Mouse (Mus musculus) frontal cortex, postnatal 25 days (tissue): ENCODE results near the gene Kank1.

ENCODE experiments used
- DNase-seq, 2 experiments: peaks; one replicate each; pipeline ENCODE4 v3.0.0; 2022; ENCODE audit warnings: low spot score in 2 of 2

Kank1 gene

DNA sequence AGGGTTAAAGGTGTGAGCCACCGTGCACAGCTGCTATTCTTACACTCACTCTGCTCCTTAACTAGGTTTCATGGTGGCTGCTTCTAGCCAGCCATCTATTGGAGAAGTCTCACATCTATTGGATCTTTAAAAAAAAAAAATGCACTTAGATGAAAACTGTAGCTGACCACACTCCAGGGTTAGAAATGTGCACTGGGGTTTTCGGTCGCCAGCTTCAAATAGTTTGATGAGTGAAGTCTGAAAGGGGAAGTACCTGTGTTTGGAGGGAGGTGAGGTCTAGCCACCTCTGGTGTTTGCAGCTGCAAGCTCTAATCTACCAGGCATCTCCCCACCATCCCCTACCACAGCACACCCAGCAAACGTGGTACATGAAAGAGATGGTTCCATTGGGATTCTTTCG is 74.2 kb downstream of the Kank1 start:
- no peak for DNase-seq

DNA sequence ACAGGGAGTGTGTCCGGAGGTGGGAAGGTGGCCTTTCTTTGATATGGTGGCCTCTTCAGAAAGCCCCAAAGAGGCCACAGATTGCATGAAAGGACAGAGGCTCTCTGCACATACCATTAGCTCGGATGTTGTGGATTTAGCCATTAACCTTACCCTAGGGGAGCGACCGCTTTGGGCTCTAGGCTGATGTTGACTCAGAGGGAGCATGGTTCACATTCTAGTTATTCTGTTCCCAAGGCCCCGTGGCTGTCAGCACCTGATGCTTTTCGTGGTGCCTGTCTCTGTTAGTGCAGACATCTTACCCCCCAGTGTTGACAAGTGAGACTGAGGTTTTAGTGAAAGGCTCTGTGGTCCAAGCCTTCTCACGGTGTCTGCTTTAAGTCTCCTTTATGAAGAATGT is 74.9 kb downstream of the Kank1 start:
- no peak for DNase-seq

GRCm38 (mm10) chr19:25315458-25315889 is 78.7 kb downstream of the Kank1 start:
- peak in 1 of 2 experiments; percentile 6 for DNase-seq

DNA sequence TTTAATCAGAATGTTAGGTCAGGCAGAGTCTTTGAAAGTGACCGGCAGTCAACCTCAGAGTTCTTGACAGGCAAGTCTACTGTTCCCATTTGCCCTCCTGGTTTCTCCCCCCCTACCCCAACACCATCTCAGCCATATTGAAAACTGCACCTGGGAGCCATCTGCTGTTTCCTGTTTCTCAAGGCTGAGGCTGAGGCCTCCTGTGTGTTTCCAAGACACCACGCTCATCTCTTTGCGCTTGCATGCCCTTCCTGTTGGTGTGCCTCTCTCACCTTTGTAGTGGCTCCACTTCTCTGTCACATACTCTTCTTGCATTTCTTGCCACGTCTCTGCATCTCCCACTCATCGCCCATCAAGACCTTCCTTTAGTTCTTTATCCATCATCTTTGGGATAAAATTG is 79.2 kb downstream of the Kank1 start:
- DNase-seq, result no peak

- no peak for DNase-seq
These were observed 87.5 kb downstream of the Kank1 start for GRCm38 (mm10) chr19:25324265-25324664.

- DNase-seq, result no peak
These were observed 88.6 kb downstream of the Kank1 start for GRCm38 (mm10) chr19:25325113-25326001.

- DNase-seq, result no peak
These were observed 89.2 kb downstream of the Kank1 start for GRCm38 (mm10) chr19:25326002-25326300.

- no peak for DNase-seq
These were observed 90.9 kb downstream of the Kank1 start for GRCm38 (mm10) chr19:25327633-25328032.

DNA sequence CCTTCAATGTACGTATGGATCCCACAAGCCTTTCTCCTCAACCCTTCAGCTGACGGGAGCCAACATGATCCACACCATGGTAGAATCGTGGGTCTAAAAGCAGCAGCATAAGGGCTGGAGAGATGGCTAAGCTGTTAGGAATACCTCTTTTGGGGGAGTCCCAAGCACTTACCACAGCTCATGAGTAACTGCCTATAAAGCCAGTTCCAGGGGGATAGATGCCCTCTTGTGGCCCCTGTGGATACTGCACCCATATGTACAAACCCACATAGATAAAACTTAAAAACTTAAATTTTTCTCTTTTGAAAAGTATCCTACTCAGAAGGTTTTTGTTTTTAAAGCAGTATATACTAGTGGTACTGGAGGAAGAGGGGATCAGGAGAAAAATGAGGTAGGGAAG is 97.6 kb downstream of the Kank1 start:
- peak; percentile 46 to 68 for DNase-seq

DNA sequence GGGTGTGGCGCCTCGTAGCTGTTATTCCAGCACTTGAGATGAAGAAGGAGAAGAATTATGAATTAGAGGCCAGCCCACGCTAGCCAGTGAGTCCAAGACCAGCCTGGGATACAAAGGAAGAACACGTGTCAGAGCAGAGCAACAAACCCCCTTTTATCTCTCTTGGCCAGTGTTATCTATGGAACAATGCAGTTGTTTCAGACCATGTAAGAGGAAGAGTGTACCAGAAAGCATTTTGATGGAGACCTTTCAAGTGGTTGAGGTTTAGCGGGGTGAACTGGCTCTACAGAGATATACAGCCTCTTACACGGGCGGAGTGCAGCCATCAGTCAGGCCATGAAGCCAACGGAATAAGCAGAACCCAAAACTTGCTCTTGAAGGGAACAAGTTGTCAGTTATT is 100.0 kb downstream of the Kank1 start:
- DNase-seq, result no peak

- no peak for DNase-seq
These were observed 104.2 kb downstream of the Kank1 start for GRCm38 (mm10) chr19:25340630-25341620.

GRCm38 (mm10) chr19:25342026-25342425 is 105.3 kb downstream of the Kank1 start:
- DNase-seq, result no peak

DNA sequence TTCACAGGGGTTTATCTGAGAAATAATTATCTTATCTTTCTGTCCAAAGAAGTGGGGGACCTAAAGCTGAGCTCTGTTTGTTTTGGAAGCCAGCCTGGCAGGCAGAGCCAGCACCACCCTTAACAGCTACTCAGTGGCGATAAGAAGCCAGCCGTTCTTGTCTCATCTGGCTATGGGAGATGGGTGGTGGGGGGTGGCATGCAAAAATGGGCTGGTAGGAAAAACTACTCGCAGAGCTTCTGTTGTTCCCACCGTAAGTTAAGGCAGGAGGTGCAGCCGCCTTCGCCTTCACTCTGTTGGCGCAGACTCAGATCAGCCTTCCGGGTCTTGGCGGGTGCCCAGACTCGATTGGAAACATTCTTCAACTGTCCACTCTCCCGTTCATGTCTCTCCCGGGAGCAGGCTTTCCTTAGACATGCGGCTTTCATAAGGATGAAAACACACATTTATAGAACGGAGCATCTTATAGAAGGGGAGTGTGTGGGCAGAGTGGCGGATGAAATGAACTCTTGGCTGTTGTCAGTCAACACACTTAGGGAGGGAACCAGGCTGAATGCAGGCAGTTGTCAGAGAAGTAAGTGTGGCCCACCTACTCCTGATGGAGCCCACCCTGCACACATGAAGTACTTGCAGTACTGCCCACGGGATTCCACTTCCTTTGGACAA is 107.0 kb downstream of the Kank1 start:
- DNase-seq, result no peak

DNA sequence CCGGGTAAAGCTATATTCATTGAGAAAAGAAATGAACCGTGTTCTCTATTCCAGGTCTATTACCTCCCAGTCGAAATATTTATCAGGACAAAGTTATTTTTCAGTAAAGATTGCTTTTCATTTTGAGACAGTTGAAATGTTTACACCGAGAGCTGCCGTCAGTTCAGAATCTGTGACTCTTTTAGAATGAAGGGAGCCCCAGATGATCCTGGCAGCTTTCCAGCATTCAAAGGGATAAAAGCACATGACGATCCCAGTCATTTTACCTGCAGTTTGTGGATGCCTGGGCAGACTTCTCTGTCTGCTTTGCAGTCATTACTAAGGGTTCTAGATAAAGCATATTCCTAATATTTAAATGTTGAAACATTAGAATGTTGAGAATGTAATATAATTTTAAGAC is 107.6 kb downstream of the Kank1 start:
- no peak for DNase-seq

GRCm38 (mm10) chr19:25345972-25346371 is 109.2 kb downstream of the Kank1 start:
- no peak for DNase-seq

DNA sequence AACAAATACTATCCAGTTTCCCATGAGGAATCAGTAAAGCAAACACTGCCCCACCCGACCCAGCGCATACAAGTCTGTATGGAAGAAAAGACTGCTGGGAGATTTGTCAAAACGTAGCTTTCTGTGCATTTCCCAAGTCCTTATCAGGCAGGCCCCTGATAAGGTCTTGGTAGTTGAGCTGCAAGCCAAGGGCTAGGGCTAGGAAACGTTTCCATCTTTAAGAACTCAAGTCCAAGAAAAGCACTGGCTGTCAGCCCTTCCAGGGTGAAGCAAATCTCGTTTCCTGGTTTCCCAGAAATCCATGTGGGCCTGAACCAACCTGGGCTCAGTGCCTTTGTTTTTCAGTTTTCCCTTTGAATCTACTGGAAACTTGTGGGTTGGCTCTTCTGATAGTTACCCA is 110.7 kb downstream of the Kank1 start:
- no peak for DNase-seq

GRCm38 (mm10) chr19:25351257-25351955 is 114.6 kb downstream of the Kank1 start:
- no peak for DNase-seq

- no peak for DNase-seq
These were observed 120.3 kb downstream of the Kank1 start for GRCm38 (mm10) chr19:25357094-25357493.

GRCm38 (mm10) chr19:25358486-25359120 is 121.8 kb downstream of the Kank1 start:
- DNase-seq, result no peak

DNA sequence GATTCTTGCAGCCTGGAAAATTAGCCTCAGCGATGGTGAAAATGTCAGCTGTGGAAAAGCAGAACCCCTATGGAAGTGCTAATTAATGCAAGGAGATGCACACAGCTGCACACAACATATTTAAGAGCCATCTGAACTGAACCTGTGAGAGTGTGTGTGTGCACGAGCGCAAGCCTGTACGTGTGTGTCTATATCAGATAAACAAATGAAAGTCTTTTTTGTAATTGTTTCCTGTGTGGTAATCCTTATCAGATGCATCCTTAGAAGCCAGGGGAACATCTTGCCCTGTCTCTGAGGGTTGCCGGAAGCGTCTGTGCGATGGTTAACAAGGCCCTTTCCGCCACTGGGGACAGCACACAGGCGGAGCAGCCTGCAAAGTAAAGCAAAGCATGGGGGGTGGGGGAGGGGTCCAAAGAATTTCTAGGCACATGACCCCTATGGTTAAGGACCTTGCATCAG is 123.8 kb downstream of the Kank1 start:
- DNase-seq, result no peak

DNA sequence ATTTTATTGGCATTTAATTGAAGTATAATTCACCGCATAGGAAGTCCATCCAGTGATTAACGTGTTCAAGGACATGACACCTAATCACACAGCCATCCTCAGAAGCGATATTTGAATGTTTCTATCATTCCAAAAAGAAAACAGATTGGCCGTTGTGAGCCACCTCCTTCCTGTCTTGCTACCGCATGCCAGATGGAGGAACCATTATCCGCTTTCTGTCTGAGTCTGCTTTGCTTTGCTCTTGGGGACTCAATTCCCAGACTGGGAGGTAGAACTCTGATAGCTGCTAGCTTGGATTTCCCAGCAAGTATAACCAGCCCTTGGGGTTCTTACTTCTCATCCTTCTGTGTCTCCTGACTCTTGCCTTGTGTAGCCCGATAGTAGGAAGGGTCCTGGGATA is 125.2 kb downstream of the Kank1 start:
- no peak for DNase-seq
